Mouse (Mus musculus) neural tube, embryonic 14.5 days (tissue): ENCODE data around the gene Magi3. TPM values are rescaled to one million over a fixed set of nuclear protein-coding genes. Genes with fewer than 3 reads are reported as not detected.

Experiments
- ATAC-seq: fragments of 200-750 bp; cut with Nextera tagmentation; 2 replicates; pipeline ENCODE4 v1.8.0; 2017; ENCODE audit warnings: low read depth, mild to moderate bottlenecking, moderate TSS enrichment, moderate library complexity
- H3K27ac ChIP-seq: fragments of 300-500 bp; sonication (generic); 2 replicates; pipeline ENCODE4 v1.5.1; 2014; ENCODE audit warnings: low read depth, mild to moderate bottlenecking, control low read depth, low read length, moderate library complexity, mixed read lengths
- H3K27me3 ChIP-seq: fragments of 300-500 bp; sonication (generic); 2 replicates; pipeline ENCODE4 v1.6.1; 2014; ENCODE audit warnings: low read length; ENCODE audit not compliant: control insufficient read depth, insufficient read depth
- H3K36me3 ChIP-seq: fragments of 300-500 bp; sonication (generic); 2 replicates; pipeline ENCODE4 v1.6.1; 2014; ENCODE audit warnings: low read length, mixed read lengths; ENCODE audit not compliant: control insufficient read depth, insufficient read depth
- H3K4me1 ChIP-seq: fragments of 300-500 bp; sonication (generic); 2 replicates; pipeline ENCODE4 v1.6.1; 2014; ENCODE audit warnings: low read length; ENCODE audit not compliant: control insufficient read depth, insufficient read depth
- H3K4me2 ChIP-seq: fragments of 300-500 bp; sonication (generic); 2 replicates; pipeline ENCODE4 v1.6.1; 2014; ENCODE audit warnings: mild to moderate bottlenecking, low read depth, low read length, control low read depth
- H3K4me3 ChIP-seq: fragments of 300-500 bp; sonication (generic); 2 replicates; pipeline ENCODE4 v1.5.1; 2014; ENCODE audit warnings: low read depth, low read length, control low read depth, mixed read lengths
- H3K9ac ChIP-seq: fragments of 300-500 bp; sonication (generic); replicated peaks from 2 replicates; pipeline ENCODE4 v1.6.1; 2014; ENCODE audit warnings: low read depth, mild to moderate bottlenecking, control low read depth, low read length, mixed read lengths
- H3K9me3 ChIP-seq: fragments of 300-500 bp; sonication (generic); 2 replicates; pipeline ENCODE4 v1.6.1; 2016; ENCODE audit warnings: low read length; ENCODE audit not compliant: control insufficient read depth
- WGBS: fragments of 180-500 bp; shearing (Covaris S2); extraction: QIAGEN DNeasy Blood & Tissue Kit; methylation state at CpG from one replicate; pipeline ENCODE4 v1.1.7; 2014; 5-methylcytosine and 5-hydroxymethylcytosine counted together
- polyA plus RNA-seq: library from polyadenylated mRNA; unstranded; fragments of >200 nt; fragmentation: Nextera tagmentation; extraction: Ambion mirVana; gene quantifications from 2 replicates; pipeline ENCODE4 v1.2.1, GENCODE M21; 2014

Magi3 gene
- polyA plus RNA-seq, 1 experiment from 2014 or later: 10.6 TPM

- H3K4me1 ChIP-seq: no peaks in the 10 kb centered on the region
- H3K4me2 ChIP-seq: no peak overlapping the region
- no peak for ATAC-seq
- no peak overlapping the region for H3K4me3 ChIP-seq
- no peaks in the 10 kb centered on the region for H3K27me3 ChIP-seq
- H3K9me3 ChIP-seq: no peaks in the 10 kb centered on the region
- WGBS: 100% methylated on average over 1 of the region's 1 CpGs
- H3K27ac ChIP-seq: no peak overlapping the region
- H3K9ac ChIP-seq: no peak overlapping the region
- H3K36me3 ChIP-seq: no peaks in the 10 kb centered on the region
These were observed 188.1 kb downstream of the Magi3 start for GRCm38 (mm10) chr3:104032086-104032485.

- WGBS: 56% methylated on average over 3 of the region's 3 CpGs
- Histone ChIP-seq H3K4me3 (no peak overlapping the region), H3K9ac (no peak overlapping the region), H3K27me3 (no peaks in the 10 kb centered on the region), H3K27ac (no peak overlapping the region), H3K4me2 (no peak overlapping the region), H3K36me3 (no peaks in the 10 kb centered on the region), H3K9me3 (no peaks in the 10 kb centered on the region), H3K4me1 (no peaks in the 10 kb centered on the region)
- ATAC-seq: no peak
These were observed 193.2 kb downstream of the Magi3 start for GRCm38 (mm10) chr3:104026938-104027337.

- Histone ChIP-seq H3K4me3 (no peak overlapping the region), H3K4me2 (no peak overlapping the region), H3K36me3 (peaks cover 25% of the 10 kb centered on the region), H3K27ac (no peak overlapping the region), H3K9ac (no peak overlapping the region), H3K9me3 (no peaks in the 10 kb centered on the region), H3K4me1 (no peaks in the 10 kb centered on the region), H3K27me3 (no peaks in the 10 kb centered on the region)
- ATAC-seq: no peak
- 83% methylated on average over 12 of the region's 12 CpGs for WGBS
These were observed 200.1 kb downstream of the Magi3 start for GRCm38 (mm10) chr3:104020101-104020500.

- no peak overlapping the region for H3K27ac ChIP-seq
- no peaks in the 10 kb centered on the region for H3K4me1 ChIP-seq
- peaks cover 31% of the 10 kb centered on the region for H3K36me3 ChIP-seq
- H3K4me3 ChIP-seq: no peak overlapping the region
- ATAC-seq: no peak
- no peaks in the 10 kb centered on the region for H3K27me3 ChIP-seq
- H3K9ac ChIP-seq: no peak overlapping the region
- 68% methylated on average over 4 of the region's 4 CpGs for WGBS
- H3K4me2 ChIP-seq: no peak overlapping the region
- H3K9me3 ChIP-seq: no peaks in the 10 kb centered on the region
These were observed 200.7 kb downstream of the Magi3 start for GRCm38 (mm10) chr3:104019453-104019852.

- ATAC-seq: no peak
- no peak overlapping the region for H3K9ac ChIP-seq
- no peak overlapping the region for H3K4me2 ChIP-seq
- H3K27ac ChIP-seq: no peak overlapping the region
- H3K9me3 ChIP-seq: no peaks in the 10 kb centered on the region
- H3K4me1 ChIP-seq: no peaks in the 10 kb centered on the region
- WGBS: 67% methylated on average over 3 of the region's 3 CpGs
- H3K36me3 ChIP-seq: peaks cover 37% of the 10 kb centered on the region
- no peak overlapping the region for H3K4me3 ChIP-seq
- H3K27me3 ChIP-seq: no peaks in the 10 kb centered on the region
These were observed 202.2 kb downstream of the Magi3 start for GRCm38 (mm10) chr3:104017931-104018330.

- Histone ChIP-seq H3K4me1 (no peaks in the 10 kb centered on the region), H3K36me3 (peaks cover 34% of the 10 kb centered on the region), H3K27ac (no peak overlapping the region), H3K27me3 (no peaks in the 10 kb centered on the region), H3K4me2 (no peak overlapping the region), H3K9me3 (no peaks in the 10 kb centered on the region), H3K9ac (no peak overlapping the region), H3K4me3 (no peak overlapping the region)
- 95% methylated on average over 2 of the region's 2 CpGs for WGBS
- no peak for ATAC-seq
These were observed 208.2 kb downstream of the Magi3 start for GRCm38 (mm10) chr3:104011972-104012371.

- no peak overlapping the region for H3K4me3 ChIP-seq
- H3K4me1 ChIP-seq: no peaks in the 10 kb centered on the region
- ATAC-seq: no peak
- peaks cover 28% of the 10 kb centered on the region for H3K36me3 ChIP-seq
- 96% methylated on average over 5 of the region's 5 CpGs for WGBS
- H3K4me2 ChIP-seq: no peak overlapping the region
- no peaks in the 10 kb centered on the region for H3K9me3 ChIP-seq
- no peak overlapping the region for H3K9ac ChIP-seq
- no peaks in the 10 kb centered on the region for H3K27me3 ChIP-seq
- H3K27ac ChIP-seq: no peak overlapping the region
These were observed 210.1 kb downstream of the Magi3 start for GRCm38 (mm10) chr3:104009924-104010662.

- no peak overlapping the region for H3K4me2 ChIP-seq
- no peak overlapping the region for H3K4me3 ChIP-seq
- ATAC-seq: peak; percentile 60; the same call in 1 of the 2 replicates
- H3K9ac ChIP-seq: no peak overlapping the region
- WGBS: 55% methylated on average over 8 of the region's 8 CpGs
- H3K27me3 ChIP-seq: no peaks in the 10 kb centered on the region
- H3K36me3 ChIP-seq: peaks cover 25% of the 10 kb centered on the region
- H3K27ac ChIP-seq: no peak overlapping the region
- H3K9me3 ChIP-seq: no peaks in the 10 kb centered on the region
- no peaks in the 10 kb centered on the region for H3K4me1 ChIP-seq
These were observed 212.7 kb downstream of the Magi3 start for GRCm38 (mm10) chr3:104007479-104007878.

- no peak overlapping the region for H3K27ac ChIP-seq
- 65% methylated on average over 8 of the region's 8 CpGs for WGBS
- peaks cover 25% of the 10 kb centered on the region for H3K36me3 ChIP-seq
- no peak overlapping the region for H3K4me2 ChIP-seq
- H3K9ac ChIP-seq: no peak overlapping the region
- H3K4me3 ChIP-seq: no peak overlapping the region
- H3K4me1 ChIP-seq: no peaks in the 10 kb centered on the region
- no peaks in the 10 kb centered on the region for H3K27me3 ChIP-seq
- no peaks in the 10 kb centered on the region for H3K9me3 ChIP-seq
- 0 out of 2 replicates have a peak, but pooled peaks have one; percentile 41 for ATAC-seq
These were observed 213.2 kb downstream of the Magi3 start for GRCm38 (mm10) chr3:104006896-104007466.
